Mouse (Mus musculus): Measurements from ENCODE around the gene Schip1.

Gene Schip1

DNA sequence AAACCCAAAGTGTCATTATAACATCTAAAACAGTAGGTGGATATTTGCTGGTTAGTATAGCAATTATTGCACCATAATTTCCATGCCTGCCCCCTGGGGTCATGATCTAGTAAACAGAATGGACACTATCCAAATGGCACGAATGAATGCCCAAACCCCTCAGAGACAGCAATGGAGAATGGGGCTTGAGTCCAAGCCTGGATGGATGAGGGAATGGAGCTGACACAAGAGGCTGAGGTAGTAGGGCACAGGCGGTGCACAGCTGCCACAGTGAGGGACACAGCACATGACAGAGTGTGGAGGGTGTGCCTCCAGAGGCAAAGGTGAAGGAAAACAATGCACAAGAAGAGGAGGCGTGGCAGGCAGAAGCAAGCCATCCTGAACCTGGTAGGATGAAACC, 207.3 kb downstream of the Schip1 start:
- no peak for DNase-seq (ENCODE audit: low read depth)

DNA sequence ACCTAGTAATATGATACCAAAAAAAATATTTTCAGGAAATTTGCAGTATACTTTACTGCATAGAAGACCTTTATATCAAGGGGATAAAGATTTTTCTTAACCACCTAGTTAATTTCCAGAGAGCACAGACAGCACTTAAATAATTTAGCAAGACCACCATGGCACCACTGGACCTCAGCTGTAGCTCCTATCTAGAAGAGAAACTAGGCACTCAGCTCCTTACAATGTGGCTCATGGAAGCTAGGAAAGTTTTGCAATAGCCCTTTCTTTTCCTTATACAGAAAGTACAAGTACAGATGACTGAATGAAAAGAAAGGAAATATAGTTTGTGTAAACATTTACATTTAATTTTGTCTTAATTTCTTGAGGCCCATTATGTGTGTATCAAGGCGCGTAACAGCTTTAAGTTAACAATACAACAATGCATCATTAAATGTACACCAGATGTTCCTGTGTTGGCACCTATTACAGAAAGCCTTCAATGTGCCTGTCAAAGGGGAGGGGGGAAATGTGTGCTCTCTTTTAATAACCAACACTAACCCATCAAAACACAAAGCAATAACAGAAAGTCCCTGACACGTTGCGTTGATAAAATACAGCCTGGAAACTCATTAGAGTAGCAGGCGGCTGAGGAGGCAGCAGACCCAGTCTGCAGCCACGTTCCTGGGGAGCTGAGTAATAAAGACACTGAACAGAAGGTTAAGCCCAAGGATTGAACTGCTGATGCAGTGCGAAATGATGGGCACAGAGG, 218.4 kb downstream of the Schip1 start:
- no peak for DNase-seq (ENCODE audit: low read depth)

DNA sequence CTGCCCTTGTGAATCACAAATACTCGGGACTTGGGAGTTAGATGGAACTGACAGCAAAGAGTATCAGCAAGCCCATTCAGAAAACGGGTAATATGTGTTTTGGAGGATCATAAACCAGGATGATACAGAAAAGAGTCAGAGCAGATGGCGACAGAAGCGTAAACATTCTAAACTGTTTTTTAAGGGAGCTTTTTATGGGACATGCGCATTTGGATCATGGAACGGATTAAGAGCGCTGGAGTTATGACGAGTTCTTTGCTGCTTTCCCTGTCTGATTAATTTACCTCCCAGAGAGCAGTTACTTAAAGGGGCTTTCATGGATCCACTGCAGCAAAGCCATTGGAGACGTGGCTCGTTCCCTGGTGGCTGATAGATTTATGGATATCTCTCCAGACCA, 219.0 kb downstream of the Schip1 start:
- DNase-seq (ENCODE audit: low read depth), result no peak

DNA sequence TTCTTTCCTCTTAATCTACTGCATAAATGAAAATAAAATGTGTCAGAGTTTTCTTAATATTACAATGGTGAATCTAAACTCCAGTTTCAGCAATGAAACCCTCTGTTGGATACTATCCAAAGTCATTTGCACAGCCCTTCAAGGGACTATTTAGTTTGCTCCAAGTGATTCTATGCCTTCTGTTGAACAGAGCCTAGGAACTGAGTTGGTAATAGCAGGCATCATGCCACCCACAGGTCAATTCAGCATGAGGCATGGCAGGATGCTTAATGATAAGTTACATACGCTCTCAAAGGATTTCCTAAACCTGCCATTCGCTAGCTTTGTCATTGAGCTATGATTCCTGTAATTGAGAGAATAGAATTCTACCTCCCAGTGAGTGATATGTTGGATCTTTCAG, 219.9 kb downstream of the Schip1 start:
- no peak for DNase-seq (ENCODE audit: low read depth)

DNA sequence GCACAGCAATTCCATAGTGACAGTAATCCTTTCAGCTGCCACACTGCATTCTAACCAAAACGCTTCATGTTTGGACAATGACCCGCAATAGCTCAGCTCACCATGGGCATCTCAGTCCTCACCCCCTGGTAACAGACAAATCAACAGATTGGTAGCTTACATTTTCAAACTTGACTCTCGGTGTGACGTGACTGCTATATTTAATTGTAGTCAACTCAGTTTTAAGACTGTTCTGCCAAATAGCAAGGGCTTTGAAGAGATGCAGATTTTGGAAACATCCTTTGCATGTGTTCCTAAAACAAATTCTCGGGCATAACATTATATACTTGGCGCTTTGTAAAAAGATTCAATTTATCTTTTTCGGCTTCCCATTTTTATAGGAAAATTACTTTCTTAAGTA, 232.2 kb downstream of the Schip1 start:
- DNase-seq (ENCODE audit: low read depth), result no peak

DNA sequence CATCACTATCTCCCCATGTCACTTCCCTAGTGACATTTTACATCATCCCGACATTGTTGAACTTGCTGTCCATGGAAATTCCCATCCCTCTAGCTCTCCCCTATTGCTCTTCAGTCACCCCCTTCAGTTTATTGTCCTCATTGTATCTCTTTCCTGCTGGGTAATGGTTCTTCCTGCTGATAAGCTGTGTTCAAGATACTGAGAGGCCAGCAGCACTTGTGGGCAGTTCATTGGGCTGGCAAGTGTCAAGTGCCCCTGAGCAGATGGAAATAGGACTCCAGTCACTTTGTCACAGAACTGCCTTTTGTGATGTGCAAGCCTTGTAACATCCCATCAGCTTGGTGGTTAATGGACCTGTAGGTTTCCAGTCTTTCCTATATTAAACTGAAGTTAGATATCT, 241.0 kb downstream of the Schip1 start:
- no peak for DNase-seq (ENCODE audit: low read depth)

DNA sequence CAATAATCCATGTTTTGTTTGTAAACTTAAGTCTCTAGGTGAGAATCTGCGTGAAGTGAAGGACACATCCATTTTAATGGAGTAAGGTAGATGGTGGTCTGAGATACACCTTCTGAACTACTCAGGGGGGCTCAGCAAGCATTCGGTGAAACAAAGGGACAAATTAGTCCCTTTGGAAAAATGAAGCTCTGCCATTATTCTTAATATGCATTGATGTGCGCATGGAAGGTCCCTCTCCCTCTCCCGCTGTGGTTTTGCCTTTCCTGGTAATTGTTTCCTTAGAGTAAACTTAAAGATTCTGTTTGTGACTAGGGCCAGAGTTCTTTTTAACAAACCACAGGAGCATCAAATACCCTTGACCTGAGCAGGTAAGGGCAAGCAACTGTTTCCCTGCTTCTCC, 242.1 kb downstream of the Schip1 start:
- no peak for DNase-seq (ENCODE audit: low read depth)

DNA sequence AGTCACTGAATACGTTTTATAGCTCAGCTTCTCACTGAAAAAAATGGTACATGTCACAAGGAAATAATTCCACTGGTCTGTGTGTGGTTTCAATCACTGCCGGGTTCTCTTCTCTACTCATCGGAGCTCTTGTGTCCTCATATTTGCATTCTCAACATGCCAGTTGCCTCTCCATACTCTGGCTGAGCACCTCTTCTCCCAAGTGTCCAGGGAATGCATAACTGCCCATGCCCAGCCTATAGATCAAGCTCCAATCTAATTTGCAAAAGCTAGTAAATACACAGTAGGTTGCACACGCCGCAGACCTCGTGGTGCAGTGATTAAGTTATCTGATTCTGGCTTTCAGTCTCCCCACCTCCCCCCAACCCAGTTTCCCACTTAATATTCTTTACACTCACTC, 261.0 kb downstream of the Schip1 start:
- no peak for DNase-seq (ENCODE audit: low read depth)

DNA sequence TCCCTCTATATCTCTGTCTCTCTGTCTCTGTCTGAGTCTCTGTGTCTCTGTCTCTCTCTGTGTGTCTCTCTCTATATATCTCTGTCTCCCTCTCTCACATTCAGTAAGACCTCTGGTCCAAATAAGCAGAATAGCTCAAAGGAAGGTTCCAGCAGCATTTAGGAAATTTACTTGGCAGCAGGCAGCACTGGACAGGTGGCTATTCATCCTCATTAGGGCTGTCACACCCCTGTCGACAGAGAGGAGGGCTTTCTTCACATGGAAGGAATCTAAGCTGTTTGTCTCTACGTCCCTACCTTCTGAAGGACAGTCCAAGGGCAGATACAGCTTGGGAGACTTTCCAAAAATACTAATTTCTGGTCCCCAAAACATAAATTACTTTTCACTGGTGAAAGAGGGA, 267.9 kb downstream of the Schip1 start:
- no peak for DNase-seq (ENCODE audit: low read depth)

DNA sequence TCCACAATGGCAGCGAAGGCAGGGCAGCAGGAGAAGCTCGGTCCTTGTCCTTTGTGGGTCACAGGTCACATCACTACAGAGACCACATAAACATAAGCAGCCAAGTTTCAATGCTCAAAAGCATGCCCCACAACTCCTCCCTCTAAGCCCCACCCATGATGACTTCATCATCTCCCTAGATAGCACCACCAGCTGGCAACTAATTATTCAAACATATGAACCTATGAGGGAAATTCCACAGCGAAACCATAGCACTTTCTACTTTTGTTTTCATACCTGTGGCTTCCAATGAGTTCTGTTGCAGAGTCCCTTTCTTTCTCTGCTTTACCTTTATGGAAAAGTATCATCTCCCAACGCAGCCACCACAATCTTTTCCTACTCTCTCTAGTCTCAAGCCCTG, 270.9 kb downstream of the Schip1 start:
- DNase-seq (ENCODE audit: low read depth), result no peak

DNA sequence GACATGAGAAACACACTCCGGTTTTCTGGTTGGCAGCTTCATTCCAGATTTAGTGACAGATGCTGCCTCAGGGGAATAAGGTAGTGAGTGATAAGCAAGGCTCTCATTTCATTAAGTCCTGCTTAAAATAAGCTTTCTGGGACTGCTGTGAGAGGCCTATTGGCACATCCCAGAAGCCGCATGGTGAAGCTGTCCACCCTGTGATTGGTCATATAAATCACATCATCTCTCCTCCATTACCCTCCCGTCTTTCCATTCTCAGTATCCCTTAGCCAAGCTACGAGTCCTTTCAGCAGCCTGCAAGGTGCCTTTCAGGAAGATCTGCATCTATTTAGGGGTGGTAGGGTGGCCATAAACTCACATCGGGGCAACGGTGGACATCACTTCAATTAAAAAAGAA, 286.0 kb downstream of the Schip1 start:
- no peak for DNase-seq (ENCODE audit: low read depth)

DNA sequence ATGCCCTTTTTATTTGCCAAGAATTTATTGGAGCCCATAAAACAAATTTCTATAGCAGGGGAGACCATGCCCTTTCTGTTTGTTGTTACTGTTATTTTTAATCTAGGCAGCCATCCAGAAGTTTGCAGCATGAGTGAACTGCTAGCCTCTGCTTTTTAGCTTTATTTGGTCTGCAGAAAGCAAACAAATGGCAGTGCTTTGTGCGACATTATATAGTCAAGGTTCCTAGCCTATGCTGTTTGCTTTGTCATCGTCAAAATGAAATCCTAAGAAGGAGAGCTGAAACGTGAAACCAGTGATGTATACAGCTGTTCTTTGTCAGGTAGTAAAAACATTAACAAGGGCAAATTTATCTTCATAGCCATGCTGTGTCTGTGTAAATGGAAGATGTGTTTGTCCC, 286.9 kb downstream of the Schip1 start:
- DNase-seq (ENCODE audit: low read depth), result no peak

DNA sequence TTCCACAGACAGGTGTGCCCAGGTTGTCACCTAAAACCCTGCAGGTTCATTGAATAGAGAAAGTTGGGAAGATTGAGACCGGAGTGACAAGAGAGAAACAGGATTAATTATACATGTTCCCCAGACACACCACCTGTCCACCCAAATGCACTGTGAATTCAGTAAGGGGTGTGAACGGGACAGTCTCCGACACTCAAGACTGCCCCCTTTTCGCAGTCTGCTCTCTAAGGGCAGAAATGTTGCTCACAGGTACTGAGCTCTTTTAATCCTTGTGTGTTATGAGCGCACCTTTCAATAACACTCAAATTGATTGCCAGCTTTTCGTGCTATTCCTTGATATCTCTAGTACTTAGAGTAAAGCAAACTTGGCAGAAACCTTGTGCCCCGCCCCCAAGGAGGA, 288.4 kb downstream of the Schip1 start:
- no peak for DNase-seq (ENCODE audit: low read depth)

DNA sequence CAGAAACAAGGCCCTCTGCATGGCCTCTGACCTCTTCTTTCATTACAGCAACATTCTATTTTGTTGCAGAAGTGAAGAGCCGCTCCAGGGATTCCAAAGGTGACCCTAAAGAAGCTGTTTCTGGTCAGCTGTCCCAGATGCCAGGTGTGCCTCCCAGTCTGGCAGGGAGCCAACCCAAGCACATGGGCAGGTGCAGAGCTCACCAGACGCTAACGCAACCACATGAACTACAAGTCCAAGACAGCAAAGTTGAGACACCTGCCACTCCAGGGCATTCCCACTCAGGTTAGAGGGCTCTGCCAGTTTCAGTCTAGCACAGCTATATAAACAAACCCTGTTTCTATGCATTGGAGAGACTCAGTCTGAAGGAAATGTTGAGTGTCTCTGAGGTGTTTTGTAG, 288.9 kb downstream of the Schip1 start:
- DNase-seq (ENCODE audit: low read depth), result no peak

DNA sequence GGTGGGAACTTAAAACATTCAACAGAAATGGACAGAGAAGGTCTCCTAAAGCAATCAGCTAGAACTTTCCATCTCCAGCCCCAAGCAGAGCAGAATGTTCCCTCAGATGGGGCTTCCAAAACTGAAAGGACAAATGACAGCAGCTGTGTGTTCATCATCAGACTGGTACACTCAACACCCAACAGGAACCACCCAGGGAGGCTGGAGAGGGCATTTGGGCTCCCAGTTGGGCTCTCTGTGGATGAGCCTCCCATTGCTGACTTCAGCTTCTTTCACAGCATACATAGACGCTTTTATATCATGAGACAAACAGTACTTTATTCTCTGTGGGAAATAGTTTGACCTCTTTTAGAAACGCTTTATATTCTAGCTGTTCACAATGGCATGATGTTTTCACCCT, 291.9 kb downstream of the Schip1 start:
- DNase-seq (ENCODE audit: low read depth), result no peak

DNA sequence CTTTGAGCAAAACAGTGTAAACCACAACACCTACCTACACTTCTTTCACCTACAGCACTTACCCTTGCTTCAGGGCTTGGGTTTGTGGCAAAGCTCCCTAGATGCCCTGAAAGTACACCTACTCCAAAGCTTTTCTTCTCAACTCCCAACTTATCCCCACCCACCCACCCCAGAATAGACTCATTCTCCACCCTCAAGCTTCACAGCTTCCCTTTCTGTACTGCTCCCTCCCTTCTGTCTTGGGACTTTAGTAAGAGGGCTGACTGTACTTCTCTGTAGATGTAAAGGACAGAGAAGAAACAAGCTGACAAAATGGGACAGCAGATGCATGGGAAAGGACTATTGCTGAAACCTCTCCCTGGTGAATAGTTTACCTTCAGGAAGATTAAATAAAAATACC, 303.4 kb downstream of the Schip1 start:
- no peak for DNase-seq (ENCODE audit: low read depth)

DNA sequence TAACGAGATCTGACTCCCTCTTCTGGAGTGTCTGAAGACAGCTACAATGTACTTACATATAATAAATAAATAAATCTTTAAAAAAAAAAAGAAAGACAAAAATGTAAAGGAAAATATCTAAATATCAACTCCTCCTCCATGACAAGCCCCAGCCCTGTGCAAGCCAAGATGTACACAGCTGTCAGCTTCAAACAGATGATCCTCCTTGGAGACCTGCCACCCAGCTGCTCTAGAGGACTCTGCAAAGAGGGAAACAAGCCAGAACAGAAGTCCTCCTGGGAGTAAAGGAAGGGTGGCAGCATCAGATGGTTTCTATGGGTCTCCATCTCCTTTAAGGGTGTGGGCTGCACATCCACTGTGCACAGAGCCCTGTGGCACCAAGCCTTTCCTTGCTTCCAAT, 308.3 kb downstream of the Schip1 start:
- no peak for DNase-seq (ENCODE audit: low read depth)

DNA sequence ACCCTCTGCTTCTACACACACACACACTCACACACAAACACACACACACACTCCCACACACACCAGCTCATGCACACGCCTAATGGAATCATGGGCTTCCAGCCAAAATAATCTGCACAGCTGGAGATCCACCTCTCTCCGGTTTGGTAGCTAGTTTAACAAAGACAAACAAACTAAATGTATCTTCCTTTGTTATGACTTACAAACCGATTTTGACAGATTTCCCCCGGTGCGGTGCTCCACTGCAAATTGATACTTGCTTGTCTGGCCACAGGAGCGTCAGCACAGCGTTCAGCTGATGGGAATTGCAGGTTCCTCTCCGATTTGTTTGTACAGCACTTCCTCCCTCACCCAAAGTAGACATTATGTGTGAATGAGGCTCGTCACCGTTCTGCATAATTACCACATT, 310.5 kb downstream of the Schip1 start:
- DNase-seq (ENCODE audit: low read depth), result no peak

DNA sequence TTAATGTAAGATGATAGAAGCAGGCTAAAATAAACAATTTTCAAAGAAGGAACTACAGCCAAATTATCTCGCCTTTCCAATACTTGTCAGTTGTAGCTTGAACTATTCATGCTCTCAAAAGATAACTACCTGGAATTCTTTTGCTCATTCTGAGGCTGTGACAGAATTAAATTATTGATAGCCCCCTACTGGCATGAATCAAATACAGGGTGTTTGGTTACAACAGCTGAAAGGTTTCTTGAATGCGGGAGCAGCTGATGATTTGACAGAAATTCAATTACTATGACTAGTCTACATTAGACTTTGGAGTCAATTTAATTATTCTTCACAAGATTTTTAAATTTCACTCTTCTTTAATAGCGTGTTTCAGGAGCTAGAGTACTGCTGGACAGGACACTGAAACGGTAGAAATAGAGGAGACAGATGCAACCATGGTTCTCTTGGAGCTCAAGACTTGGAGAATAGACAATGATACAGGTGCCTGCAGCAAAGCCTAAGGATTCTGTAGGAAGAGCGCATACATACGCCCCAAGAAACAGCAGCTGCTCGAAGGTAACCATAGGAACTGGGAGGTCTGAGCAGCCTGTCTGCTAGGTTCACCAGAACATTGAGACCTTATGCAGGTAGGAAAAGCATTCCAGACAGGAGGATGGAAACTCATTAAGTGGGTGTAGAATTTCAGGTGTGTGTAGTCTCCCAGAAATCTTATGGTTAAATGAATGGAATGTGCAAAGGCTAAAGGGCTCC, 313.0 kb downstream of the Schip1 start:
- DNase-seq (ENCODE audit: low read depth), result no peak

DNA sequence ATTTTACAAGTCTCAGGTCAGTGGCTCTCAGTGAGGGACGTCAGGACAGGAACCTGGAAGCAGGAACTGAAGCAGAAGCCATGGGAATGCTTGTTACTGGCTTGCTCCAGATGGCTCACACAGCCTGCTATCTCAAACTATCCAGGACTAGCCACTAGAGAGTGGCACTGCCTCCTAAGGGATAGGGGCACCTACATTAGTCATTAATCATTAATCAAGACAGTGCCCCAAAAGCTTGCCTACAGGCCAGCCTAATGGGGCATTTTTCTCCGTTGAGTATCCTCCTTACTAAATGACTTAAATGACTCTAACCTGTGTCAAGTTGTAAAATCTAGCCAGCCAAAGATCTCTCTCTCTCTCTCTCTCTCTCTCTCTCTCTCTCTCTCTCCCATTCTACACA, 314.2 kb downstream of the Schip1 start:
- DNase-seq (ENCODE audit: low read depth), result no peak

DNA sequence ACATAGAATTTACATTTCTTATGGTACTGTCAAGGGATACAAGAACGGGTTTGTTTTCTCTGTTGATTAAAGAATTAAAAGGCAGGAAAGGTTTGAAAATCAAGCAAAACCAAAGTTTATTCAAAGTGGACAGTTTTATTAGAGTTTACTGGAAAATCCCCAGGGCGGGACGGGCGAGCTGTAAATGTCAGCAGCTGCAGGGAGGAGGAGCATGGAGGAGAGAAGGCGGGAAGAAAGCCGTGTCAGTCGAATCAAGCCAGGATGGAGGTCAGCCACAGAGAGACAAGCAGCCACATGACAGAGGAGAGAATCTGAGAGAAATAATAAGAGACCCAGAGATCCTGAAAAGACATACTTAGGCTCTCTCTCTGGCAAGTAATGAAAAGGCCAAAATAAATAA, 314.6 kb downstream of the Schip1 start:
- no peak for DNase-seq (ENCODE audit: low read depth)

DNA sequence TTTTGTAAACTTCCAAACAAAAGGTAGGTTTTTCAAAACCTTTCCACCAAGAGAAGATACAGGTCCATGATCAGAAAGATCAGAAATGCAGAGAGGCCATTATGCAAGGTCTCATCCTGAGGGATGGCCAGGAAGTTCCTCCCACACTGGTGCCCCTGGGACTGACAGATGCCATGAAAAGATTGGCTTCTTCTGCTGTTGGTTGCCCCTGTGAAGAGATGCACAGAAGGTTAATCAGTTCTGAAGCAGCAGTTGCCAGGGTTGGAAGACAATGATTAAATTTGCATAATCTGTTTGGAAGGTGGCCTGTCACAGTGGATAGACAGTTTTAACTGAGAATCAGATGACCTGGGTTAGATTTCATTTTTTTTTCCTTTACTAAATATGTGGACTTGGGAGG, 319.1 kb downstream of the Schip1 start:
- DNase-seq (ENCODE audit: low read depth), result no peak

DNA sequence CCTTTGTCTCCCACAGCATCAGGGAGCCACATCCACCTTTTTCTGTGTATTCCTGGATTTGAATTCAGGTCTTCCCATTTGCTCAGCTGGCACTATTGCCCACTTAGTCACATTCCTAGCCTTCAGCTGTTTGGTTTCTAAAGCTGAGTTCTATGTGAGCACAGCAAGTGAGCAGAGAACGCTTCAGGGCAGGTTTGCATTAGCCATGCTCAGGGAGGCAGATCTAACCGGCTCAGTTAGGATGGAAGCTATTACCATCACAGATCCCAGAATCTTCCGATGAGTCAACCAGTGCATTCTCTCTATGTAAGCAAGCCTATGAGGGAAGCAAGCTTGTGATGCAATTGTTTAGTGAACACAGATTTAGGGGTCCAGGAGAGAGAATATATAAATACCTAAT, 320.9 kb downstream of the Schip1 start:
- DNase-seq (ENCODE audit: low read depth), result no peak

DNA sequence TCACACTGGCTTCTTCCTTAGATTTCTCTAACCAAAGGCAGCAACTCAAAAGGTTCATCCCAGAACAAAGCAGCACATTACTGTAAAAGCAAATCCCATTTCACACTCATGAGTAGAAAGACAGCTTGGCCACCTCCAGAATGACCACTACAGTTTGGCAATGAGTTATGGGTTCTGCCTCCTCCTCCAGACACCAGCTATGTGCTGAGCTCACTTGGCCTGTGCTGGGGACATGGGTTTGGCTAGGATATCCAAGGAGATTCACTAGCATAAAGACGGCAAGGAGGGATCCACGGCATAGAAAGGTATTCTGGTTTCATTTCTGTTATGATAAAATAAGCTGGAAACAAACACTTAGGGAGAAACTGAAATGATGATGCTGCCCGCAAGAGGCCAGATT, 323.4 kb downstream of the Schip1 start:
- no peak for DNase-seq (ENCODE audit: low read depth)
